Mouse (Mus musculus) heart, postnatal 0 days (tissue): ENCODE measurements at regions not wholly inside any gene's neighbourhood (a gene's known extent, or its start where the extent isn't known, plus 50 kb on each side); places are given as distances from the start of the nearest gene placed in this dataset.
"Not testable (repeated sequence)": the region's sequence is repeated elsewhere in the genome, so short reads cannot be mapped to it uniquely, and the experiment has no call there.

ENCODE experiments used
- ATAC-seq: fragments of 200-750 bp; cut with Nextera tagmentation; 2 replicates; pipeline ENCODE4 v1.8.0; 2017; ENCODE audit warnings: low read depth, moderate number of reproducible peaks, moderate library complexity; ENCODE audit not compliant: insufficient read depth
- DNase-seq: peaks from one replicate; pipeline ENCODE4 v3.0.0-alpha.2; 2016; ENCODE audit warnings: low spot score
- H3K27ac ChIP-seq: fragments of 300-500 bp; sonication (generic); 2 replicates; pipeline ENCODE4 v1.5.1; 2014; ENCODE audit warnings: low read depth, mild to moderate bottlenecking
- H3K27me3 ChIP-seq: fragments of 300-500 bp; sonication (generic); 2 replicates; pipeline ENCODE4 v1.6.1; 2014; ENCODE audit warnings: low read length, mixed read lengths; ENCODE audit not compliant: control insufficient read depth, insufficient read depth
- H3K36me3 ChIP-seq: fragments of 300-500 bp; sonication (generic); replicated peaks from 2 replicates; pipeline ENCODE4 v1.6.1; 2014; ENCODE audit warnings: low read length, mixed read lengths; ENCODE audit not compliant: control insufficient read depth, insufficient read depth
- H3K4me1 ChIP-seq: fragments of 300-500 bp; sonication (generic); 2 replicates; pipeline ENCODE4 v1.6.1; 2014; ENCODE audit warnings: antibody characterized with exemption; ENCODE audit not compliant: control insufficient read depth, insufficient read depth
- H3K4me2 ChIP-seq: fragments of 300-500 bp; sonication (generic); 2 replicates; pipeline ENCODE4 v1.6.1; 2014; ENCODE audit warnings: low read depth, mild to moderate bottlenecking, low read length, moderate library complexity
- H3K4me3 ChIP-seq: fragments of 300-500 bp; sonication (generic); 2 replicates; pipeline ENCODE4 v1.5.1; 2014; ENCODE audit warnings: low read depth, low read length
- H3K9ac ChIP-seq: fragments of 300-500 bp; sonication (generic); replicated peaks from 2 replicates; pipeline ENCODE4 v1.6.1; 2014; ENCODE audit warnings: low read depth, low read length, mixed read lengths
- H3K9me3 ChIP-seq: fragments of 300-500 bp; sonication (generic); replicated peaks from 2 replicates; pipeline ENCODE4 v1.6.1; 2016; ENCODE audit warnings: low read length; ENCODE audit not compliant: control insufficient read depth
- CTCF ChIP-seq: IDR thresholded peaks from 2 replicates; pipeline ENCODE4 v1.5.1; 2016; ENCODE audit warnings: antibody characterized with exemption, control low read depth, low read depth
- EP300 ChIP-seq: IDR thresholded peaks from 2 replicates; pipeline ENCODE4 v1.6.1; 2016; ENCODE audit warnings: antibody characterized with exemption, low read depth
- WGBS: fragments of 180-500 bp; shearing (Covaris S2); extraction: QIAGEN DNeasy Blood & Tissue Kit; methylation state at CpG from one replicate; pipeline ENCODE4 v1.1.7; 2014; 5-methylcytosine and 5-hydroxymethylcytosine counted together

DNA sequence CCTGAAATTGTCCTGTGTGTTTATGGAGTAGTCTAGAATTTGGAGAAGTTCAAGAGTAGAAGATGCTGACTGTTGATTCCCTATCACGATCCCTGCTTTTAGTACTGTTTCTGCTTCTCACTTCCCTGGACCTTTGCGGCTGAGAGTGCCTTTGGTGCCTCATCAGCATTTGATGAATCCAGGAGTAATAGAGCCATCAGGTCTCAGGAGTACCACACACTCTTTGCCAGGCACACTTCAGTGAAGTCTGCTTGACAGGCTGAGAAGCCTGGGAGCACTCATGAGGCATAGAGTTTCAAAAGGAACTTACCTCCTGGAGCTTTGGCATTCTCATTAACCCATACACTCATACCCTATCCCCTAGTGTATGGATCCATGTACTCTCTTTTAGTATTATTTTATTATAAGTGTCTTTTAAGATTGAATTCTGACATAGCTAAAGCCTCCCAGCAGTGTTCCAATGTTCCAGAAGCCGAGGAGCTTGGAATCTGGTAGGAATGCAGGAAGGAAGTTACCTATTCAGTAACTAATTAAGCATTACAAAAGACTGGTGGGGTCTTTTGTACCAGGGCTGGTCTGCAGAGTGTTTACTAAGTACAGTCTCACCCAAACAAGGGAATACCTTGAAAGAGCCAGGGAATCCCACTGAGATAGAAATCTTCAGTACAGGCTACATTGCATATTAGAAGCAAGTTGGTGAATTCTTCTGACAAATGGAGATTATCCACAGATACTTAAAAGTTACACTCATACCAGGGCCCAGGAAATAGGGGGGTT is 139.7 kb downstream of the Tex13c3 start:
- ATAC-seq, H3K4me2 ChIP-seq, H3K27me3 ChIP-seq, H3K27ac ChIP-seq, H3K4me1 ChIP-seq, H3K36me3 ChIP-seq, H3K4me3 ChIP-seq, DNase-seq, H3K9ac ChIP-seq, H3K9me3 ChIP-seq: not testable (repeated sequence)
- WGBS, result 64% methylated on average over 3 of the region's 3 CpGs

DNA sequence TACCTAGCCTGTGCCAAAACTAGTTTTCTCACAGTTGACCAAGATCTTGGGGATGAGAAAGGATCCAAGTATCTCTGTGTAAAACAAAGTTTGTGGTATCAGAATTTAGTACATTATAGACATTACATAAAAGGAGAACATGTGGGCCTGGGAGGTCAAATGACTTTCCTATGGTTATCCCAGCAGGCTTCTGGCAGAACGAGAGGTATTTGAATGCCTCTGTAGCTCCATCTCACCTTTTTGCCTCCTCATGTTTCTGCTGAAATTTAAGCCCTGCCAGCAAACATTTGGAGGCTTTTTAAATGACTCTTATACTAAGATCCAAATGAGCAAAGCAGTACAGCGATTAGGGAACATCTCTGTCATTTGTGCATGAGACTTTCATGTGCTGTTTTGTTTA is 167.8 kb downstream of the Tex13c3 start:
- H3K9me3 ChIP-seq, result no peaks in the 10 kb centered on the region
- WGBS, result 59% methylated on average over 2 of the region's 2 CpGs

DNA sequence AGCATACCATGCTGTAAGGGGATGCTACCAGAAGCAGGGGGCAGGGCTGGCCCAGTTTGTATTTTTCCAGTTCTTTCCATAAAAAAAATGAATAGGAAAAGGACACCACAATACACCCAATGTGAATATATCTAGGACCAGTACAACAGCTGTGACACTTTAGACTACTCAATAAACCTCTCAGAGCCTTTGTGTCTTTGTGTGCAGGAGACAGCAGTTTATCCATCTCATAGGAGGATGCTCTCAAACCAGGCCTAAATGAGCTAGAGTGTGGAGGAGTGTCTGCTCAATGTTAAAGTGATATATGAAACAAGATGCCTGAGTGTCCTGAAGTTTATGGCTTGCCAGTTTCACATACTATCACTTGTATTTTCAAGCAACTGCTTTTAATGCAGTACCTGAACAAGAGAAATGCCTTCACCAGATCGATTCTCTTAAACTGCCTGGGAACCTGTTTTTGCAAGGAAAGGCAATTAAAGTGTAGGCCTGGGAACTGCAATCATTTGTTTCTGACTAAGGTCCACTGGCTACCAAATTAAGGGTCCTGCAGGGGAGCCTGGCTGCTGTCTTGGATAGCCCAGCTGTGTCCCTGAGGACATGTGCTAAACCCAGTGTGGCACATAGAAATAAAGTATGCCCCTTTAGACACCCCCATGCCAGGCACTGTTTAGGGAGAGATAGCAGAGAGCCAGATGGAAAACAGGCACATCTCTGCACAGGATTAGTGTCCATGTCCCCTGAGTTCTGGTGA is 169.1 kb downstream of the Tex13c3 start:
- TF ChIP-seq EP300, result no peak
- no peak for TF ChIP-seq CTCF
- H3K27ac ChIP-seq, result no peak overlapping the region

More for the DNA sequence above, 167.8 kb downstream of the Tex13c3 start:
- TF ChIP-seq EP300, result no peak
- no peak for TF ChIP-seq CTCF
- no peaks in the 10 kb centered on the region for H3K36me3 ChIP-seq
- H3K4me3 ChIP-seq, result no peak overlapping the region
- H3K9ac ChIP-seq, result no peak overlapping the region
- ATAC-seq, result no peak
- DNase-seq, result no peak
- H3K4me2 ChIP-seq, result no peak overlapping the region
- H3K27me3 ChIP-seq, result no peaks in the 10 kb centered on the region
- no peaks in the 10 kb centered on the region for H3K4me1 ChIP-seq
- no peak overlapping the region for H3K27ac ChIP-seq

DNA sequence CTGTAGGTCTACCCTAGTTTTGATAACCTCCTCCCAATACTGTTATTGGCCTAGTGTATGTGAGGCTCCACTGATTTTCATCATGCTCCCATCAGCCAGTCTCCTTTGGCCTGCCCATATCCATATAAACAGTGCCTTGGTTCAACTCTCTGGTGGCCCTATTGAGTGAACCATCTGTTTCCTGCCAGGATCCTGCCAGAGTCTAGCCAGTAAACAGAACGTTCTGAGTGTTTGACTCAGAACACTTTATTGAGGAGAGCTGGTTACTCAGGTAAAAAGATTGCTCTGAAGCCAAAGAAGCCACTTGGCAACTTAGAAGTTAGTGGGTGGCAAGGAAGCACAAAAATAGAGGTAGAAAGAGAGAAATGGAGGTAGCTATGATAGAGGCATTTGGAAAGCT is 169.7 kb downstream of the Tex13c3 start:
- Histone ChIP-seq H3K27ac (no peak overlapping the region), H3K9ac (no peak overlapping the region), H3K4me1 (no peaks in the 10 kb centered on the region), H3K4me3 (no peak overlapping the region), H3K36me3 (no peaks in the 10 kb centered on the region), H3K27me3 (no peaks in the 10 kb centered on the region), H3K9me3 (no peaks in the 10 kb centered on the region), H3K4me2 (no peak overlapping the region)
- no peak for TF ChIP-seq EP300
- no peak for TF ChIP-seq CTCF
- DNase-seq (no peak), ATAC-seq (no peak)
- 32% methylated on average over 1 of the region's 1 CpGs for WGBS

More for the DNA sequence above, 169.1 kb downstream of the Tex13c3 start:
- Histone ChIP-seq H3K9me3 (no peaks in the 10 kb centered on the region), H3K27me3 (no peaks in the 10 kb centered on the region), H3K9ac (no peak overlapping the region), H3K4me1 (no peaks in the 10 kb centered on the region), H3K4me2 (no peak overlapping the region), H3K4me3 (no peak overlapping the region), H3K36me3 (no peaks in the 10 kb centered on the region)
- 57% methylated on average over 1 of the region's 1 CpGs for WGBS
- ATAC-seq (no peak), DNase-seq (no peak)

DNA sequence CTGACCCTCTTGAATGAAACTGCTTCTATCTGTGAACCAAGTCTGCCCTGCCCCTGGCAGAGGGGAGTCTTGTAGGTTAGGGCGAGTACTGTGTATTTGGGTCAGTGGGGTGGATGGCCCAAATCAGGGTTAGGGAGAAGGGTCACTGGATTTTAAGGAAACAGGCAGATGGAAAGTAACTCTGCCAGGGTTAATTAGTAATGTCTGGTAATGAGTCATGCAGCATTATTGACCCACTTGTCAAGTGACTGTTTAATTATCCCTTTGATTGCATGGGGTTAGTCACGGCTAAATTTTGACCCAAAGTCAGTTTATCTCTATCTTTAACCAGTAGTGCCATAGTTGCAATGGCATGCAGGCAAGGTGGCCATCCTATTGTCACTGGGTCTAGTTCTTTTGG is 192.9 kb downstream of the Tex13c3 start:
- Histone ChIP-seq H3K4me1 (no peaks in the 10 kb centered on the region), H3K27me3 (no peaks in the 10 kb centered on the region), H3K4me3 (no peak overlapping the region), H3K9ac (no peak overlapping the region), H3K27ac (no peak overlapping the region), H3K4me2 (no peak overlapping the region), H3K9me3 (no peaks in the 10 kb centered on the region), H3K36me3 (no peaks in the 10 kb centered on the region)
- 75% methylated on average over 2 of the region's 2 CpGs for WGBS
- TF ChIP-seq EP300, result no peak
- no peak for TF ChIP-seq CTCF
- DNase-seq (no peak), ATAC-seq (no peak)
